Mouse (Mus musculus): ENCODE results near the gene Gm28051. TPM values are rescaled to one million over a fixed set of nuclear protein-coding genes. Genes with fewer than 3 reads are reported as not detected.

The Gm28051 gene
- polyA plus RNA-seq, 1 experiment from 2014 or later, result not detected

DNA sequence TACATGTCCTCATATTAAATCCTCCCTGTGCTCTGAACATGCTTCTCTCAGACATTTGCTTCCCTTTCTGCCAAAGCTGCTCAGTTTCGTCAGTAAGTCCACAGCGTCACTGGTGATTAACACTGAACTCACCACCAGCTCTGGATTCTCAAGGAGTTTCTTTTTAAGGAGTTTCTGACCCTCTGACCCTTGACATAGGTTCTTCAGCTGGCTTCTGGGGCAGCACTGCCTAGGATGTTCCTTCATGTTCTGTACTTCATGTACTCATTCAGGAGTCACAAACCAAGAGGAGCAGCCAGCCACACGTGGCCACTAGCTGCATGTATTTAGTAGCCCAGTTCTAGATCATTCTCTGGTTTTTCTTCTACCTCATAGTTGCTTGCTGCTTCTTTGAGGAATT lies 9.3 kb downstream of the Gm28051 start:
- 93% methylated on average over 3 of the region's 3 CpGs for WGBS
- H3K4me1 ChIP-seq (ENCODE audit: control insufficient read depth, insufficient read depth, low read length), result peaks cover 10% of the 10 kb centered on the region

DNA sequence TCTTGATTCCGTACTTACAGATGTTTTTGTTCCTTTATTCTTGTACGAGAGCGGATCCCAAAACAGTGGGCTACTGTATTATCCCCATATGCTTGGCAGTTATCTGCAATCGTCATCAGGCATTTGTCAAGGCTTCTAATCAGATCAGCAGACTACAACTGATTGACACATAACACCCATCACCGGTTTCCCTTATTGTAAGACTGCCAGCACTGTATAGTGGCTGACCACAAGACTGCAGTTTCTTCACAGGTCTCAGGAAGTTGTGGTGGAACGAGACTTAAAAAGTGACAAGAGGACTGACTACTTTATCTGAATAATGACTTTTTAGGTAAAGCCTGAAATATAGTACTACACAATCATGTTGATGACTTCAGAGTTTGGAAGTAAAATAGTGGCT lies 12.7 kb downstream of the Gm28051 start:
- DNase-seq (ENCODE audit: low spot score, missing footprints), result no peak
- Histone ChIP-seq H3K4me2 (peak overlapping the region; percentile 88; the same call in 1 of the 2 replicates), H3K36me3 (ENCODE audit: control insufficient read depth, insufficient read depth, low read length) (peaks cover 7% of the 10 kb centered on the region; the same call in 1 of the 2 replicates), H3K27ac (ENCODE audit: low read depth, low read length) (no peak overlapping the region), H3K27me3 (ENCODE audit: control insufficient read depth, insufficient read depth, low read length) (no peaks in the 10 kb centered on the region), H3K4me1 (ENCODE audit: control insufficient read depth, insufficient read depth, low read length) (peaks cover 16% of the 10 kb centered on the region), H3K9ac (ENCODE audit: low read length) (no peak overlapping the region), H3K4me3 (ENCODE audit: low read depth, low read length) (no peak overlapping the region; the same call in 1 of the 2 replicates), H3K9me3 (ENCODE audit: control insufficient read depth, low read length) (no peaks in the 10 kb centered on the region)
- WGBS, result 70% methylated on average over 6 of the region's 6 CpGs
- no peak for ATAC-seq (ENCODE audit: low FRiP score)

More for the DNA sequence above, 9.3 kb downstream of the Gm28051 start:
- H3K27ac ChIP-seq (ENCODE audit: low read depth, low read length), result no peak overlapping the region
- ATAC-seq (ENCODE audit: low FRiP score), result no peak
- H3K4me3 ChIP-seq (ENCODE audit: low read depth, low read length), result no peak overlapping the region
- DNase-seq (ENCODE audit: low spot score, missing footprints), result no peak
- no peaks in the 10 kb centered on the region for H3K9me3 ChIP-seq (ENCODE audit: control insufficient read depth, low read length)
- 0 out of 2 replicates have a peak, but pooled peaks cover 3% of the 10 kb centered on the region for H3K36me3 ChIP-seq (ENCODE audit: control insufficient read depth, insufficient read depth, low read length)
- H3K9ac ChIP-seq (ENCODE audit: low read length), result no peak overlapping the region
- H3K4me2 ChIP-seq, result no peak overlapping the region
- H3K27me3 ChIP-seq (ENCODE audit: control insufficient read depth, insufficient read depth, low read length), result no peaks in the 10 kb centered on the region

DNA sequence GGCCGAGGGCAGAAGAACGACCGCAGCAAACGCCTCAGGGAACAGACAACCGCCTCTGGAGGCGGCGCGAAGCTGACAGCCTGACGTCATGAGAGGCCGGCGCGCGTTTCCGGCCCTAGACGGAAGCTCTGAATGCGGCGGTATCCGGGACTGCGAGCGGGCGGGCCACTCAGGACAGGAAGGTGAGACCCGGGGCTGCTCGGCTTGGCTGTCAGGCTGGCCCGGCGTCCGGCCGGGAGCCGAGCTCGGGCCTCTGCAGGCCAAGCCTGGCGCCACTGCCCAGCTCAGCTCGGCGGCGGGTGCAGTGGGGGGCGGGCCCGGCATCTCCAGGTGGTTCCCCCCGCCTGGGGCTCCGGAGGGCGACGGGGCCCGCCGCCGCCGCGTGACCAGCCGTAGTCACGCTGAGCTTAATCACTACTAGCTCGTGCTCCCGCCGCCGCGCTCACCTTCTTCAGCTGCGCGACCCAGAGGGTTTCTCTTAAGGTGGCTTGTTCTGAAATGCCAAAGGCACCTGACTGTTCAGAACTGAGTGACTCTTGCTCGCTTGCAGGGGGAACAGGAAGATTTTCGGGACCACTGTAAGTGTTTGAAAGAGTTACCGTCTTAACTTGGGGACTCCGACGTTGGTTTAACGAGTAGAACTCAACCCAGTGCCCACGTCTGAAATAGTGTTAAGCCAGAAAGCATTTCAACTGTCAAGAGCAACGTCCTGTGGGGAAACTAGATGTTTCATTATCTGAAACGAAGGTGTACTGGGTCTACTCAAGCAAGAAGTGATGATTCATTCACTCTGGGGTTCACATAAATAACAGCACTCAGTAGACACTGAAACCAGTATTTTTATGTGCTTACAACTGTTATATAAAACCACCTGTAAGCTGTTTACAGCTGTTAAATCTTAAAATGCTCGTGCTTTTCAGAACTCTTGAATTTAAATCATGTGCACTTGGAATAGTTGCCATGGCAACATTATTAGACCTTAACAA lies 13.7 kb downstream of the Gm28051 start, which contains the start of the genes Moap1 and Tmem251:
Gene Moap1 (minus strand): TSS at position 73 of the 986 bp plus-strand sequence.
Gene Tmem251 (plus strand): TSS at position 174 of the 986 bp plus-strand sequence.
- under 1% methylated on average over 60 of the region's 63 CpGs for WGBS
- H3K4me2 ChIP-seq, result peak within 1 kb of the TSS; percentile 88
- H3K9me3 ChIP-seq (ENCODE audit: control insufficient read depth, low read length), result no peaks in the 10 kb centered on the region
- peak within 1 kb of the TSS; percentile 83 for H3K4me3 ChIP-seq (ENCODE audit: low read depth, low read length)
- H3K9ac ChIP-seq (ENCODE audit: low read length), result peak within 1 kb of the TSS; percentile 80
- peaks cover 7% of the 10 kb centered on the region; the same call in 1 of the 2 replicates for H3K36me3 ChIP-seq (ENCODE audit: control insufficient read depth, insufficient read depth, low read length)
- H3K27ac ChIP-seq (ENCODE audit: low read depth, low read length), result peak within 1 kb of the TSS; percentile 78
- peak; percentile 99 for DNase-seq (ENCODE audit: low spot score, missing footprints)
- H3K27me3 ChIP-seq (ENCODE audit: control insufficient read depth, insufficient read depth, low read length), result no peaks in the 10 kb centered on the region
- ATAC-seq (ENCODE audit: low FRiP score), result peak; percentile 98
- peaks cover 16% of the 10 kb centered on the region for H3K4me1 ChIP-seq (ENCODE audit: control insufficient read depth, insufficient read depth, low read length)

DNA sequence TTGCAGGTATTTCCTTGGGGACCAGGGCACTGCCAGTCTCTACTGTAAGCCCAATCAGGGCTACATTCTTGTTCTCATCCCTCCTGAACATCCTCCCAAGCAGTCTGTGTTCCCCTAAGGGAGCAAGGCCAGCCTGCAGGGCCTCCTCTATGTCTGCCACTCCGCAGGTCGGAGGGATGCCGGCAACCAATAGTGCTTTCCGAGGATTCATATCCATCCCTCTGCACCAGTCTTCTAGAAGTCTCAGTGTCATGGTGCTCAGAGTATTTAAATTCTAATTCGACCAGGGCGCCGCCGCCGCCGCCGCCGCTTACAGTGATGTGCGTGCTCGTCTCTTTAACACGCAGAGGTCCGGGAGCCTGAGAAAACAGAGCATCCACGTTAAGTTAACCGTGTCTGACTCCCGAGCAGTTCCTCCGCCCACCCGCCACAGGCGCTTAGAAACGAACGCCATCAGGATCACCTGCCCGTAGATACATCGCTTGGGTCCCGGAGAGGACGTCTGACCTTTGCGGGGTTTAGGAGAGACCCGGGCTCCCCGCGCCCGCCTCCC lies 14.5 kb downstream of the Gm28051 start:
- Histone ChIP-seq H3K36me3 (ENCODE audit: control insufficient read depth, insufficient read depth, low read length) (peaks cover 4% of the 10 kb centered on the region; the same call in 1 of the 2 replicates), H3K27me3 (ENCODE audit: control insufficient read depth, insufficient read depth, low read length) (no peaks in the 10 kb centered on the region), H3K27ac (ENCODE audit: low read depth, low read length) (peak overlapping the region; percentile 78), H3K4me3 (ENCODE audit: low read depth, low read length) (peak overlapping the region; percentile 83), H3K4me2 (peak overlapping the region; percentile 88), H3K9ac (ENCODE audit: low read length) (peak overlapping the region; percentile 80), H3K9me3 (ENCODE audit: control insufficient read depth, low read length) (no peaks in the 10 kb centered on the region), H3K4me1 (ENCODE audit: control insufficient read depth, insufficient read depth, low read length) (peaks cover 16% of the 10 kb centered on the region)
- DNase-seq (ENCODE audit: low spot score, missing footprints) (no peak), ATAC-seq (ENCODE audit: low FRiP score) (peak; percentile 46)
- WGBS, result under 1% methylated on average over 33 of the region's 33 CpGs

- peaks cover 16% of the 10 kb centered on the region for H3K4me1 ChIP-seq (ENCODE audit: control insufficient read depth, insufficient read depth, low read length)
- peaks cover 4% of the 10 kb centered on the region; the same call in 1 of the 2 replicates for H3K36me3 ChIP-seq (ENCODE audit: control insufficient read depth, insufficient read depth, low read length)
- no peaks in the 10 kb centered on the region for H3K27me3 ChIP-seq (ENCODE audit: control insufficient read depth, insufficient read depth, low read length)
- no peak for ATAC-seq (ENCODE audit: low FRiP score)
- no peak overlapping the region for H3K4me3 ChIP-seq (ENCODE audit: low read depth, low read length)
- no peak overlapping the region for H3K9ac ChIP-seq (ENCODE audit: low read length)
- no peak overlapping the region for H3K27ac ChIP-seq (ENCODE audit: low read depth, low read length)
- no peaks in the 10 kb centered on the region for H3K9me3 ChIP-seq (ENCODE audit: control insufficient read depth, low read length)
- H3K4me2 ChIP-seq, result no peak overlapping the region
- no peak for DNase-seq (ENCODE audit: low spot score, missing footprints)
- 93% methylated on average over 7 of the region's 7 CpGs for WGBS
Observed at GRCm38 (mm10) chr12:102742056-102742455, 15.5 kb downstream of the Gm28051 start.

DNA sequence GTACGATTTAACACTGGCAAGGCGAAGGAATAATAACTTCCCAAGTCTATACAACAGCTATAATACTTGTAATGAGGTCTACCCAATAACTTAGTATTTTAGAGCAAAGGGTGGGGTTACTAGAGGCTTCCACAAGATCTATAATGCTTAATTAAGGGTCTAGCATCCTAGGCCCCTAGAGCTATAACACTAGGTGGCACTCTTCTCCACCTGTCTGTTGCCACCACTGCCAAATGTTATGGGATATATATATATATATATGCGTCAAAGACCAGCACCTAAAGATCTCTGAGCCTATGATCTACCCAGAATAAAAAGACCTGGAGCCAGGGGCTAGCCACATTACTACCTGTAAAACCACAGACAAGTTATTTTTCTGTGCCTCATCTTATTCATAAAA lies 17.3 kb downstream of the Gm28051 start:
- H3K36me3 ChIP-seq (ENCODE audit: control insufficient read depth, insufficient read depth, low read length), result peaks cover 4% of the 10 kb centered on the region; the same call in 1 of the 2 replicates
- no peak overlapping the region for H3K4me3 ChIP-seq (ENCODE audit: low read depth, low read length)
- H3K27ac ChIP-seq (ENCODE audit: low read depth, low read length), result no peak overlapping the region
- ATAC-seq (ENCODE audit: low FRiP score), result no peak
- peaks cover 16% of the 10 kb centered on the region for H3K4me1 ChIP-seq (ENCODE audit: control insufficient read depth, insufficient read depth, low read length)
- no peak for DNase-seq (ENCODE audit: low spot score, missing footprints)
- no peaks in the 10 kb centered on the region for H3K27me3 ChIP-seq (ENCODE audit: control insufficient read depth, insufficient read depth, low read length)
- WGBS, result 73% methylated on average over 3 of the region's 3 CpGs
- H3K4me2 ChIP-seq, result no peak overlapping the region
- H3K9me3 ChIP-seq (ENCODE audit: control insufficient read depth, low read length), result no peaks in the 10 kb centered on the region
- H3K9ac ChIP-seq (ENCODE audit: low read length), result no peak overlapping the region

GRCm38 (mm10) chr12:102739096-102739495 lies 18.5 kb downstream of the Gm28051 start:
- no peaks in the 10 kb centered on the region for H3K9me3 ChIP-seq (ENCODE audit: control insufficient read depth, low read length)
- H3K27me3 ChIP-seq (ENCODE audit: control insufficient read depth, insufficient read depth, low read length), result no peaks in the 10 kb centered on the region
- H3K36me3 ChIP-seq (ENCODE audit: control insufficient read depth, insufficient read depth, low read length), result peaks cover 4% of the 10 kb centered on the region; the same call in 1 of the 2 replicates
- peaks cover 7% of the 10 kb centered on the region for H3K4me1 ChIP-seq (ENCODE audit: control insufficient read depth, insufficient read depth, low read length)
- no peak overlapping the region for H3K4me3 ChIP-seq (ENCODE audit: low read depth, low read length)
- no peak for DNase-seq (ENCODE audit: low spot score, missing footprints)
- no peak overlapping the region for H3K27ac ChIP-seq (ENCODE audit: low read depth, low read length)
- H3K9ac ChIP-seq (ENCODE audit: low read length), result no peak overlapping the region
- no peak for ATAC-seq (ENCODE audit: low FRiP score)
- H3K4me2 ChIP-seq, result no peak overlapping the region
- WGBS, result 83% methylated on average over 5 of the region's 5 CpGs

DNA sequence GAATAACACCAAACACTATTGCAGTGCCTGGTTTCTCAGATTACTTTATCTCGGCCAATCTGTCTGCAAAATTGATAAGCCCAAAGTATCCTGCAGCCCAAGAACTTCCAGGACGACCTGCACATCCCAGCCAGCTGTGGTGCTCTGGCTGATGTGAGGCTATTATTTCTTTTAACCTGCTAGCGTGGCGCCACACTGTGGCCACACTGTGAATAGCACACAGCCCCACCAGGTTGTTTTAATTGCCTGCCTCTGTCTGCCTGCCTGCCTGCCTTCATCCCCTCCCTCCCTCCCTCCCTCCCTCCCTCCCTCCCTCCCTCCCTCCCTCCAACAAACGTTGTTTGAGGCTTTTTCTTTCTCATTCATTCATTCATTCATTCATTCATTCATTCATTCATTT lies 24.2 kb downstream of the Gm28051 start:
- ATAC-seq (ENCODE audit: low FRiP score), result no peak

More for the DNA sequence above, 24.2 kb downstream of the Gm28051 start:
- H3K4me1 ChIP-seq (ENCODE audit: control insufficient read depth, insufficient read depth, low read length), result peaks cover 15% of the 10 kb centered on the region; the same call in 1 of the 2 replicates
- H3K4me3 ChIP-seq (ENCODE audit: low read depth, low read length), result no peak overlapping the region
- H3K27me3 ChIP-seq (ENCODE audit: control insufficient read depth, insufficient read depth, low read length), result no peaks in the 10 kb centered on the region
- H3K9me3 ChIP-seq (ENCODE audit: control insufficient read depth, low read length), result no peaks in the 10 kb centered on the region
- peak; percentile 97 for DNase-seq (ENCODE audit: low spot score, missing footprints)
- no peak overlapping the region for H3K4me2 ChIP-seq
- WGBS, result 18% methylated on average over 4 of the region's 5 CpGs
- no peak overlapping the region for H3K9ac ChIP-seq (ENCODE audit: low read length)
- no peaks in the 10 kb centered on the region for H3K36me3 ChIP-seq (ENCODE audit: control insufficient read depth, insufficient read depth, low read length)
- no peak overlapping the region for H3K27ac ChIP-seq (ENCODE audit: low read depth, low read length)
